Mouse (Mus musculus) spleen, adult 2 months (tissue): ENCODE data around the gene Spaca7.
"Not testable (repeated sequence)": the region's sequence is repeated elsewhere in the genome, so short reads cannot be mapped to it uniquely, and the experiment has no call there.

Source experiments
- CTCF ChIP-seq: fragments of 200-500 bp; IDR thresholded peaks from 2 replicates; pipeline ENCODE4 v1.5.1; 2011; ENCODE audit warnings: mild to moderate bottlenecking, inconsistent platforms; ENCODE audit not compliant: insufficient read depth, insufficient read length, insufficient replicate concordance; ENCODE audit errors: extremely low read depth
- POLR2A ChIP-seq: fragments of 200-500 bp; IDR thresholded peaks from 2 replicates; pipeline ENCODE4 v1.6.1; 2011; ENCODE audit warnings: low read depth, low read length, inconsistent platforms

DNA sequence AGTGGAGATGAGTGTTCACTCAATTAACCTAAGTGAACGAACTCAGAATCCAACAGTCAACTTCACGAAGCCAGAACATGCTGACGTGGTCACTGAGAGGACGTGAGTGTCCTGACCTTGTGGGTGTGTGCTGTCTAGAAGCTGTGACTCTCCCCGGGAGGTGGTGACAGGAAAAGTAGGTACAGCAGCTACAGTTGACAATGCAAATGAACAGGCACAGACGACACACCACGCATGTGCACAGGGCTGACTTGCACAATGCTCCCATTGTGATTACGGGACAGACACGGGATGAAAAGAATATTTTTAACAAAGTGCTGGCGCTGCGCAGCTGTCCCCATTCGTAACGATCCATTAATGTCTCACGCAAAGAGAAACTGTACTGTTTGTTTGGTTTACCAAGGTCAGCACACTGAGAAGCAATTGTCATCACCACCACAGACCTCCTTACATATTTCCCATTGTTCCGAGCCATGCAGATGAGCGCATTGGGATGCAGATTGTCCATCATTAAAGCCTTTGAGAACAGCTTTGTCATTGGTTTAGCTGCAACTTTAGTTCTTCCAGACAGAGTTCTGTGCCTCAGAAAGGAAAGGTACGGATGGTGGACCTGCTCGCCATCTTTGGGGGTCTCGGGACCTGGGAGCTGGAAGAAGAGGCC, 6.6 kb downstream of the Spaca7 start:
- TF ChIP-seq CTCF, POLR2A: not testable (repeated sequence)
